Mouse (Mus musculus) cerebellum, adult 11 months (tissue): ENCODE measurements around the gene Phactr2.

Experiments
- DNase-seq: peaks from one replicate; pipeline ENCODE4 v3.0.0; 2022

Phactr2 gene

DNA sequence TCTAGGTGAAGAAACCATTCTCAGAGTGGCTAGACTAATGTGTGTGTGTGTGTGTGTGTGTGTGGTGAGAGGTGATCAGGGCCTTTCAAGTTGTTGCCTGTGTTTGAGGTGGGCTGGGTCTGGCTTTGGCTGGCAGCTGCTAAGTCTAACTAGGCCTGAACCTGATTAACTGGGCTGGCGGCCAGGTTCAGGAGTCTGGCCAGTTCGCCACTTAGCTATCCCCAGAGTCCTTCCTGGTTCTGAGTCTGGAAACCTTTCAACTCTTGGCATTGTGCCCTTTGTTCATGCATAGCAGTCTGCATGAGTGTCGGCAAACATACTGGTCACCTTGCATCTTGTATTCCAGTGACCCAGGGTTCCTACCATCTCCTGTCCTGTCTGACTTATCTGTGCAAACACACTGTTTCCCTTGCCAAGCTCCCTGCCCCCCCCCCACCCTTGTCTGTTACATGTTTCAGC is 27.4 kb downstream of the Phactr2 start:
- peak; percentile 56 for DNase-seq

- DNase-seq = no peak
Observed at GRCm38 (mm10) chr10:13444257-13444656, 30.0 kb downstream of the Phactr2 start.

DNA sequence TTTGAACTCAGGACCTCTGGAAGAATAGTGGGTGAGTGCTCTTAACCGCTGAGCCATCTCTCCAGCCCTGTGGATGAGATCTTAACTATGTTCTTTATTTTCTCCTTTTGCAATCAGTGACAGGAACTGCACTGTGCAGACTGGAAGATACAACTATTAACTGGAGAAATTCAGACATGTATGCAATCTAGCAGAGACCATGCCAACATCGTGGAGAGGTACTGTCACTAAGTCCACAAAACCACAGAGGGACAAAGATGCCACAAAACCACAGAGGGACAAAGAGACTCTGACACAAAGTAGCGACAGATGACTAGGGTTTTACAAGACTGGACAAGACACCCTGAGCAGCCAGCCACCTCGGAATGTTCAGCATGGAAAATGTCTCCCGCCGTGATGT is 30.6 kb downstream of the Phactr2 start:
- DNase-seq = no peak

DNA sequence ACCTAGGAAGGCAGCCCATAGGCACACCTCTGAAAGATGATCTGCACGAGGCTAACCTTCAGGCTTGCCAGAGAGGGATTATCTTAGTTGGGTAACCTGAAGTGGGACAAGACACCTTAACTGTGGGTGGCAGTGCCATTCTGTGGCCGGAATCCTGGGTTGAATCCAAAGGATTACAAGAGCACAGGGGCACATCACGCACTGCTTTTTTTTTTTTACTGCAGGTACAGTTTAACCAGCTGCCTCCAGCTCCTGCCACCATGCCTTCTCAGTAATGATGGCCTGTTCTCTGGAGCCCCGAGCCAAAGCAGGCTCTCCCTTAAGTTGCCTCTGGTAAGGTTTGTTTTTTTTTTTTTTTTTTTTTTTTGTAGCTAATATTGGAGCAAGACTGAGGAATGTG is 33.9 kb downstream of the Phactr2 start:
- no peak for DNase-seq

DNA sequence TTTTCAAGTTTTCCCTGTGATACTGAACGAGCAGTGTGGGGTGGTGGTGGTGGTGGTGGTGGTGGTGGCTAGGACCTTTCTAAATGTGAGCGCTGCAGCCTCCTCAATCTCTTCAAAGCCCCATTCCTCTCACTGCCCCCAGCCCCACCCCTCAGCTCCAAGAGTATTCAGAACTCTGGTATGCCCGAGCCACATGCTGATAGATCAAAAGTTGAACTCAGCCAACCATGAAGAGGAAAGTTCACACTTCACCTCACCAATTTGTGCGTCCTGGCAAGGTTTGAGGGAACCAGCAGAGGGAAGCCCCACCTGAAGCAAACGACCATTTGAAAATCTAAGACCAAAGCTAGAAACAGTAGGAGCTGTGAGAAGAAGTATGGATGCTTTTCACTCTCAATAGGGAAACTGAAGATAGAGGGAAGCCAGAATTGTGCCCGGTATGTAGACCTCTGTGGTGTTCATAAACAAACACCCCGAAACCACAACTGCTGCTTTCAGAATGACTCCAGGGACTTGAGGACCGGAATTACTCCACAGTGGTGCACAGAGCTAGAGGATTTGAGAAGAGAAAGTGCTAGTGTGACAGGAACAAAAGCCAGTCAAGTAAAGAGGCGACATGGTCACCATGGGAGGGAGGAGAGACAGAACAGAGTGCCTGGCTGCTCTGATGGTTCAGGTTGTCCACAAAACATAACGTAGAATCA is 35.9 kb downstream of the Phactr2 start:
- no peak for DNase-seq

DNA sequence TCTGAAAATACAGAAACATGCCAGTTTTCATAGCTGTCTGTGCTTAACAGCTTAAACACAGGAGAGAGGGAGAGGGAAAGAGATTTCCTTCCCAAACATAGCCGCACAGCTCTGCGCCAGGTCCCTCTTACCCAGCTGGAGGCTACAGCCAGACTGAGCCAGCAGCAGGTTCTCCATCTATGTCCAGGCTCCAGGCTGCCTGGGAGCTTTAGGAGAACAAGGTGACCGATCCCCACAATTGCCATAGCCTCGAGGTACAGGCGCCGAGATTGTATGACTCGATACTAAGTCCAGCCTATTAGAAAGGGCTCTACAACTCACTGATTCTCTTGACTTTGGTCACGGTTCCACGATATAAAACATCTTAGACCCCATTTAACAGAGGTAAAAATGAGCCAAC is 37.2 kb downstream of the Phactr2 start:
- DNase-seq = no peak

- DNase-seq = no peak
Observed at GRCm38 (mm10) chr10:13433016-13433415, 41.2 kb downstream of the Phactr2 start.

DNA sequence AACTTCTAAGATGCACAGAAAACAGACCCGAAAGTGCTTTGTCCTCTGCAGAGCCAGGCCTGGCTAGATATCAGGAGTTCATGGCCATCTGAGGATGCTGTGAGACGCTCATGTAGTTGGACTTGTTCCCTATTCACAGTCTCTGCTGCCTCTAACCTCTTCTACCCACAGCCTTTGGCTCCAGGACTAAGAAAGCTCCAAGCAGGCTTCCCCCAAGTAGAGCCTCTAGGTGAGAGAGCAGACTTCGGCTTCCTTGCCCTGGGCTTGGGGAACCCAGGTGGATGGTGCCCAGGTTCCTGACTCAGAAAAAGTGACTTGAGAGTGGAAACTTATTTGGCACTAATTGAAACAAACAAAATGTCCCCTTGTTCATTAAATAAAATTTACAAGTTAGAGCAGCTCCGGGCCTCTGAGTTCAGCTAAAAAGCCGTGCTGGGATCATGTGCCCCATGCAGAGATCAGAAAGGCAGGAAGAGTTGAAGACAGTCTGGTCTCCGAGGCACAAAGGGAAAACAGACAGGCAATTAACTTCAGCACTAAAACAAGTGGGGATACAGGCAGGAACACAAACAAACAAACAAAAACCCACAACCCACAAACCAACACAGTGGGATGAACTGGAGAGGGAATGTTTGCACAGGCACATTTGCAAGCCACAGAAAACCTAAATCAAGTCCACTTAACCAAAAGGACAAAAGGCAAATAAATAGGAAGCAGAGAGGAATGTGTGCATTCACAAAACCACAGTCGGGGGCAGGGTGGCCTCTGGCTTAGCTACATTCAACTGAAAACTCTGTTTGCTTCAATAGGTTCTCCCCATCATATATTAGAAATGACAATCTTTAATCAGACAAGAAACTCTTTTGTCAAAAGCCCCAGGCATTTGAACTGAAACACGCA is 42.3 kb downstream of the Phactr2 start:
- no peak for DNase-seq

DNA sequence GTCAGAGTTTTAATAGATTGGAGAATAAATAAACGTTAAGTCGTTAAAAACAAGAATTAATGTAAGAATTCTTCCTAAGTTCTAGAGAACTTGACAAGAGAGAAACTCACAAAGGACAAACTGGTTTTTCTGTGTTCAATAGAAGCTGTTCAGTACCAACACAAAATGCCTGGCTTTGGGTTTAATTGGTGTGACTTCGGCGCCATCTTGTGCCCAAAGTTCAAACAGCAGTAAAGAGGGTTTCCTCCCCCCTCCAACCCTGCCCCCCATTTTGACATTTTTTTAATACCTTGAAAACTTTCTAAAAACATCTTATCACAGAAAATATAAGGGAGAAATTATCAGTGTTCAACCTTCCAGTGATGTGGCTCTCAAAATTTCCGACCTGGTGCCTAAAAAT is 44.4 kb downstream of the Phactr2 start:
- DNase-seq = peak; percentile 25

DNA sequence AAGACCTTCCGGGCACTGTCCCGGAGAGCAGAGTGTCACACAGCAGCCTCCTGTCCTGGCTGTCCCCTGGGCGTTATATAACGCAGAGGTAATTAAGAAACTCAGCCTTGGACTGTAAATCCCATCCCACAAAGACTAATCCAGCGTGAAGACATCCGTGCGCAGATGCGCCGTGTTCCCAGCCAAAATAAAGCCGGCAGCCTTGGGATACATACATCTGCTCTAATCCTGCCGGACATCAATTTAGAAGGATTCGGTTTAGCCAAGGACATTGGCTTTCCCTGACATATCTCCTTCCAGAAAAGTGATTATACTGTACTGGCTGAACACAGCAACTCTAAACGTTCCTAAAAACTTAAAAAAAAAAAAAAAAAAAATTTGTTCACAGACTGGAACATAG is 45.0 kb downstream of the Phactr2 start:
- DNase-seq = no peak

DNA sequence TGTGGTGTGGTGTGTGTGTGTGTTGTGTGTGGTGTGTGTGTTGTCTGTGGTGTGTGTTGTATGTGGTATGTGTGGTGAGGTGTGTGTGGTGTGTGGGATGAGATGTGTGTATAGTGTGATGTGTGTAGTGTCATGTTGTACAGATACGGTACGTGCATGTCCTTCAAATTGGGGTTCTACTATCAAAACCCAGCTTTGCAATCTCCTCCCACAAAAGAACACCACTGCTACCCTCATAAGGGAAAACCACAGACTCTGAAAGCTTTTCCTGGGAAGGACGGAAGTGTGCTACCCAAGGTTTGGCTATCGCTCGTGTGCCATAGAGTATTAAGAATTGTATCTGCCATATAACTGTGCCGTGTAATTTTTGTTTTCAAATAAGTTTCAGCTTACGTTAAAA is 45.7 kb downstream of the Phactr2 start:
- DNase-seq = no peak

DNA sequence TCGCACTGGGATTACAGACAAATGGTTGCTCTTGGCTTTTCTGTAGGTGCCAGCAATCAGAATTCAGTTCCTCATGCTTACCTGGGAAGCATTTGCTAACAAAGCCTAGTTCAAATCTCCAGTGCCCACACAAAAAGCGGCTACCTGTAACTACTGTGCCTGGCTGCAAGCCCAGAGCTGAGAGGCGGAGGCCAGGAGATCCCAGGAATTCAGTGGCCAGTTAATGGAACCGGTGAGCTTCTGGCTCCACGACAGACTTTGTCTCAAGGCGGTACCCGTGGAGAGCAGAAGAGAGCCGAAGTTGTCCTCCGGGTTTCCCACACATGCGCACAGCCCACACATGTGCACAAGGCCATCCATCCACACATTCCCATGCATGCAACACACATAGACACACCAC is 46.6 kb downstream of the Phactr2 start:
- DNase-seq = no peak

GRCm38 (mm10) chr10:13425198-13425597 is 49.0 kb downstream of the Phactr2 start:
- DNase-seq = no peak

DNA sequence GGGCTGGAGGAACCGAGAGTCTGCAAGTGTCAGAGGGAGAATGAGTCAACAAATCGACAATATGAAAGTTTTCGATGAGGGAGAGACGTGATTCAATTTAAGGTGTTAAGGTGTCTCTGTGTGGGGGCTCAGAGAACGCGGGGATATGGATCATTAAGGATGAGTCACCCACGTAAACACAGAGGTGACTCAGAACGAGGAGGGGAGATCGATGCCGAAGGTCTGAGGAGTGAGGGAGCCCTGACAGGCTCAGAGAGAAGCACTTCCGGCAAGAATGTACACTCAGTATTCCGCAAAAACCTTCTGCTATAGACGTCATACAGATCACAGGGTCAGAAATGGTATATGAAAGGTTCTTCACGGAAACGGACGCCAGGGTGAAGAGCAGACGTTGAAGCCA is 49.7 kb downstream of the Phactr2 start:
- no peak for DNase-seq

- DNase-seq = no peak
Observed at GRCm38 (mm10) chr10:13424015-13424414, 50.2 kb downstream of the Phactr2 start.

GRCm38 (mm10) chr10:13422121-13422520 is 52.1 kb downstream of the Phactr2 start:
- DNase-seq = no peak

DNA sequence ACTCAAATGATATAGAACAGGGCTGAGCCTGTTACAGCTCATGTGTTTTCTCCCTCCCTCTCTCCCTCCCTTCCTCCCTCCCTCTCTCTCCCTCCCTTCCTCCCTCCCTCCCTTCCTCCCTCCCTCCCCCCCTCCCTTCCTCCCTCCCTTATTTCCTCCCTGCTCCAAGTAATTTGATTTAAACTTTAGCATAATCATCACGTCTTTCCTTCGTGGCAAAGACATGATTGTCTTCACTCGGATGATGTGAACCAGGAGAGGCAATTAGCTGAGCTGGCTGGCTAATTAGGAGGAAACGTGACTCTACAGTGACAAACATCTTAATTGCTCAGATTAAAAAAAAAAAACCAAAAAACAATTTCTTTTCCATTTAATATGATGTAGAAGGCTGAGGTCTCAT is 55.0 kb downstream of the Phactr2 start:
- DNase-seq = no peak

DNA sequence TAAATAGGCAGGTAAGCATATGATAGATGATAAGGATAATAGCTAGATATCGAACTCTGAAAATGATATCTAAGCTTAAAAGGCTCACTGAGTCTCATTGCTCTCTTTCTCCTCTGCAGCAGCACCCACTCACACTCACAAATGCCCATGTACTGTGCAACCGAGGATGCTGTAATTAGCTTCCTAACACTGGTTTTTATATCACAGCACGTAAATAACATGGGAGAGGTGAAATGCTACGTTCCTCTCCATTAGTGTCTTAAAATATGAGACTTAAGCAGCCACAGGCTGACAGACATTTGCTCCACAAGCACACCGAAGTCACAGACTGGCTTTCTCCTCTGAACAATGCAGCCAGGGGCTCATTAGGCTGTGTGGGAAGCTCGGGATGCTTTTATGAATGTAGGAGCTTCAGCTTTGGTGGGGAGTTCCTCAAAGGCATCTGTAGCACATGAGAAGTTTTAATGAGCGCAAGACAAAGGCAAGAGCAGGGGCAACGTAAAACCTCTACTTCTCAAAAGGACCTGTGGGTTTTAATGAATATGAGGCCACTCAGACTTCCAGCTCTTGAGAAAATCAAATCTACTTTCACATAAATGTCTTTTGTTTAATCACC is 58.6 kb downstream of the Phactr2 start:
- no peak for DNase-seq

DNA sequence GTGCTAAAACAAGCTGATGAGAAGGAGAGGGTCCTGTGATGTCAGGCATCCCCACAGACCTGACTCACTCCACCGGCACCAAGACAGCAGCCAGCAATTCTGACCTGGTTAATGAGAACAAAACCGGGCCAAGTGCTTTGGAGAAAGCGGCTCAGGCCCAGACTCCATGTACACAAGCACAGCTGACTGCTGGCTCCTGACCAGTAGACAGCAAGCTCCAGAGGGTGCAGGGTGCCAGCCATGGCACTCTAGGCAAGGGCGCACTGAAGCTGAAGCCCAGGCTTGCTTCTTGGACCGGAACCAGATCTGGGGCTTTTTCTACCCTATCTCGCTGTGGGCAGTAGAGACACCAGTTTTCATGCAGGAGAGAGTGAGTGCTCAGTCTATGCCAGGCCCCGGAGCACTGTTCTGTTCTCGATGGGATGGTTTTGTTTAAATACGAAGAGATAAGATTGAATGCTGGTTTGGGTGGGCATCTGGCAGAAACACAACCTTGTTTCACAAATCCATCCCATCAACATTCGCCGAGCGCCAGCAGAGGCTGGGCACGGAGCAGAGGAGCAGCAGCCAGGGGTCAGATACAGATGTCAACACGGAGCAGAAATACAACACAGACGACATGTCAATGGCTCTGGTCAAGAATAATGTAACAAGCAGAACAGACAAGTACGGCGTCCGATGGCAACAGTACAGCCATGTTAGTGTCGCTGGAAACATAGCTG is 61.8 kb downstream of the Phactr2 start:
- peak; percentile 32 for DNase-seq

- no peak for DNase-seq
Observed at GRCm38 (mm10) chr10:13411056-13411455, 63.2 kb downstream of the Phactr2 start.

GRCm38 (mm10) chr10:13401971-13402370 is 72.2 kb downstream of the Phactr2 start:
- no peak for DNase-seq

- no peak for DNase-seq
Observed at GRCm38 (mm10) chr10:13395753-13396152, 78.5 kb downstream of the Phactr2 start.

DNA sequence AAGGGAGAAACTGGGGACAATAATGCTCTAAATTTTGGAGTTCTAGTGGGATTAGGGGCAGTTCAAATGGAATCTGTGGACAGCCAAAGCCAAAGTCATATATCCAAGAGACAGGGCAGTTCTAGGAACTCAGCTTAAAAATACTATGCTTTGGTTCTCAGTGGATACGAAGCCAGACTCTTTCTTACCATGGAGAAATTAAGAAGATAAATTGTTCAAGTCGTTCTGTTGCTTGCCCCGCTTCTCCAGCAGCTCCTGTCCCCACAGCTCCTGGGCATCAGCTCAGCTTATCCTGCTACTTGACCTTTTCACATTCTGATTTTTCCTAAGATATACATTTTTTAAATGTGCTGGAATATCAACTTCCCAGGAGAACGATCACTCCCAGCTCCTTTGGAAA is 80.2 kb downstream of the Phactr2 start:
- DNase-seq = no peak
